Mouse (Mus musculus) embryonic facial prominence, embryonic 15.5 days (tissue): Measurements from ENCODE around the gene Hoxd9. TPM values are rescaled to one million over a fixed set of nuclear protein-coding genes. Genes with fewer than 3 reads are reported as not detected.
A peak's percentile ranks its signal among the peaks of the same experiment; 100 is the strongest.

Experiments used
- microRNA counts: library from miRNA; unstranded; fragments of <30 nt; microRNA quantifications from one replicate; lab custom pipeline; 2016
- microRNA-seq: library from miRNA; unstranded; fragments of <30 nt; microRNA quantifications from one replicate; pipeline ENCODE4, GENCODE M21; 2016; ENCODE audit warnings: borderline number of aligned reads
- polyA plus RNA-seq: library from polyadenylated mRNA; unstranded; fragments of >200 nt; fragmentation: Nextera tagmentation; extraction: Ambion mirVana; gene quantifications from 2 replicates; pipeline ENCODE4 v1.2.1, GENCODE M21; 2015

Gene Hoxd9
- polyA plus RNA-seq, 1 experiment from 2014 or later, result 2.8 TPM

MicroRNAs encoded within 50 kb of the gene (microRNA counts, 519-probe panel; counts per million panel counts)
- microRNA mmu-miR-10b (lab: Ali Mortazavi, UCI), result 2,854 counts per million, percentile 68 among the panel's probes with 10 or more counts

Small RNA genes lying within 50 kb of the gene (microRNA-seq; reads per million reads assigned to microRNA genes)
- gene Gm44463 (not detected), gene Mir10b (6,690 reads per million, percentile 93 among the genes with 10 or more reads in this experiment)

Other genes starting within 250 kb of the Hoxd9 start
- gene Lnpk, start 118.3 kb upstream of the Hoxd9 start, polyA plus RNA-seq, result 25.2 and 26.1 TPM in 2 replicates
- not detected in 2 replicates for gene Evx2, start 38.2 kb upstream of the Hoxd9 start, polyA plus RNA-seq
- not detected in 2 replicates for gene Hoxd13, start 29.4 kb upstream of the Hoxd9 start, polyA plus RNA-seq
- not detected in 2 replicates for gene Hoxd12, start 22.7 kb upstream of the Hoxd9 start, polyA plus RNA-seq
- gene Hoxd11, start 18.2 kb upstream of the Hoxd9 start, polyA plus RNA-seq, result not detected in 2 replicates
- gene Hoxd10, start 5.8 kb upstream of the Hoxd9 start, polyA plus RNA-seq, result 0.57 and 0.76 TPM in 2 replicates
- 6.4 and 8.0 TPM in 2 replicates for gene Hoxd8, start 6.9 kb downstream of the Hoxd9 start, polyA plus RNA-seq
- gene Hoxd3, start 14.2 kb downstream of the Hoxd9 start, polyA plus RNA-seq, result 1.9 and 2.6 TPM in 2 replicates
- gene Hoxd4, start 14.2 kb downstream of the Hoxd9 start, polyA plus RNA-seq, result 0.35 and 0.62 TPM in 2 replicates
- gene Gm28230, start 29.0 kb downstream of the Hoxd9 start, polyA plus RNA-seq, result 0.09 and 0.40 TPM in 2 replicates
- gene Hoxd1, start 65.3 kb downstream of the Hoxd9 start, polyA plus RNA-seq, result 1.6 and 2.5 TPM in 2 replicates
- gene Mtx2, start 128.1 kb downstream of the Hoxd9 start, polyA plus RNA-seq, result 99.9 and 102 TPM in 2 replicates